Mouse (Mus musculus) E14TG2a.4 (cell line): ENCODE data around the gene Snapc4.

Experiments
- H3K27me3 ChIP-seq: 2 replicates; pipeline ENCODE4 v1.6.1; 2014; ENCODE audit warnings: low read length, control low read depth; ENCODE audit not compliant: insufficient read depth
- H3K36me3 ChIP-seq: 2 replicates; pipeline ENCODE4 v1.6.1; 2014; ENCODE audit warnings: low read length, control low read depth; ENCODE audit not compliant: insufficient read depth
- H3K4me1 ChIP-seq: replicated peaks from 2 replicates; pipeline ENCODE4 v1.6.1; 2014; ENCODE audit warnings: low read depth, low read length, control low read depth
- H3K4me3 ChIP-seq: replicated peaks from 2 replicates; pipeline ENCODE4 v1.5.1; 2014; ENCODE audit warnings: mild to moderate bottlenecking, low read length
- H3K9me3 ChIP-seq: 2 replicates; pipeline ENCODE4 v1.6.1; 2014; ENCODE audit warnings: low read length, control low read depth
- CTCF ChIP-seq: conservative IDR thresholded peaks from 2 replicates; pipeline ENCODE4 v1.5.1; 2014; ENCODE audit warnings: low read length
- NANOG ChIP-seq: IDR thresholded peaks from 2 replicates; pipeline ENCODE4 v1.6.1; 2014; ENCODE audit warnings: borderline replicate concordance, low read length, mixed read lengths
- POU5F1 ChIP-seq: IDR thresholded peaks from 2 replicates; pipeline ENCODE4 v1.6.1; 2014; ENCODE audit warnings: low read length, borderline replicate concordance

Snapc4 gene

GRCm38 (mm10) chr2:26339204-26339551, 41.3 kb downstream of the Snapc4 start:
- peaks cover 33% of the 10 kb centered on the region for H3K4me1 ChIP-seq
- H3K36me3 ChIP-seq, result peaks cover 2% of the 10 kb centered on the region; the same call in 1 of the 2 replicates
- no peak overlapping the region for H3K4me3 ChIP-seq
- peaks cover 2% of the 10 kb centered on the region; the same call in 1 of the 2 replicates for H3K27me3 ChIP-seq
- H3K9me3 ChIP-seq, result no peaks in the 10 kb centered on the region
- TF ChIP-seq CTCF, result no peak
- TF ChIP-seq NANOG, result no peak
- TF ChIP-seq POU5F1, result no peak

DNA sequence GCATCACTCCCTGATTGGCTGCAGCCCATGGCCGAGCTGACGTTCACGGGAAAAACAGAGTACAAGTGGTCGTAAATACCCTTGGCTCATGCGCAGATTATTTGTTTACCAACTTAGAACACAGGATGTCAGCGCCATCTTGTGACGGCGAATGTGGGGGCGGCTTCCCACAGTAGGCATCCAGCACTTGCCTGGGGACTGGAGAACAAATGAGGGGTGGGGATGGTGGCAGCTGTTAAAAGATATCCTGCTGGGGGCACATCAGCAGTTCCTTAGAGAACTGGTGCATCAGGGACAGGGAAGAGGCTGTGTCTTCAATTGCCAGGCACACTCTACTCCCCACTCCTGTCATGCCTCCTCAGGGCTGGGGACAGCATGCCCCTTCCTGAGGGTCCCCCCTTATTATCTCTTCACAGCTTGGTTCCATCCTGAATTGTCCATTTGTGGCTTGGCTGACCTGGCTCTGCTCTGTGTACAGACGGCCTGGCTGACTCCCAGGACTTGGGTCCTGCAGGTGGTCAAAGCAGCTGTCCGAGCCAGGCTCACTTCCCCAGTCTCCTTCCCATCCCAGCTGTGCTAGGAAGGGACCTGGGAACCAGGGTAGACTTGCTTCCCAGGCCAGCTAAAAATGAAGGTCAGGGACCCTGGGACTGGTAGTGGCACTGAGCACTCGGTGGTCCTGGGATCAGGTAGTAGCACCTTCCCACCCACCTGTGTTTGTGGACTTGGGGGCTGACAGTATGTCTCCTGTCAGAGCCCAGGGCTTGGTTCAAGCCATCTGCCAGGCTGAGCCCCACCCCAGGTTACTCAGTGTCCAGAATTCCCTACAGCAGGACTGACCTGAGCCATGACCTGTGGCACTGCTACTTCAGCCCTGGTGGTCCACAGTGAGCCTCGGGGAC, 41.9 kb downstream of the Snapc4 start:
- H3K4me3 ChIP-seq, result no peak overlapping the region
- peaks cover 2% of the 10 kb centered on the region; the same call in 1 of the 2 replicates for H3K36me3 ChIP-seq
- H3K27me3 ChIP-seq, result peaks cover 2% of the 10 kb centered on the region; the same call in 1 of the 2 replicates
- no peaks in the 10 kb centered on the region for H3K9me3 ChIP-seq
- H3K4me1 ChIP-seq, result peaks cover 26% of the 10 kb centered on the region
- TF ChIP-seq CTCF (no peak), NANOG (no peak), POU5F1 (no peak)

DNA sequence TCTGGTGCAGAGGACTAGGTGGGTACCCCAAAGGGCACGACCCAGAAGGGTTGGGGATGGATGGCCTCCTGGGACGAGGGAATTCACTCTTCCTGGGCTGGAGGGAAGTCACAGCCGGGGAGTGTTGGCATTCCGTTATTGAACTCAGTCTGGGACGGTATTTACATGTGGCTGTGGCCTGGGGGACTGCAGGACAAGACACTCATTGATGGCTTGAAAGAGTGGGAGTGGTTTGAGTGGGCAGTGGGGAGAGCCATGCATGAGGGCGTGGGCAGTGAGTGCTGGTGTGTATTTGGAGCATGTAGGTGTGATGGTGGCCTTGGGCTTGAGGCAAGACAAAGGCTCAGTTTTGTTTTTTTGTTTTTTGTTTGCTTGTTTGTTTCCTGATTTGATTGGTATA, 49.8 kb downstream of the Snapc4 start:
- no peak for TF ChIP-seq NANOG
- TF ChIP-seq POU5F1, result no peak
- no peak for TF ChIP-seq CTCF
- H3K9me3 ChIP-seq, result no peaks in the 10 kb centered on the region
- peaks cover 39% of the 10 kb centered on the region for H3K4me1 ChIP-seq
- no peaks in the 10 kb centered on the region for H3K27me3 ChIP-seq
- no peak overlapping the region for H3K4me3 ChIP-seq
- no peaks in the 10 kb centered on the region for H3K36me3 ChIP-seq

DNA sequence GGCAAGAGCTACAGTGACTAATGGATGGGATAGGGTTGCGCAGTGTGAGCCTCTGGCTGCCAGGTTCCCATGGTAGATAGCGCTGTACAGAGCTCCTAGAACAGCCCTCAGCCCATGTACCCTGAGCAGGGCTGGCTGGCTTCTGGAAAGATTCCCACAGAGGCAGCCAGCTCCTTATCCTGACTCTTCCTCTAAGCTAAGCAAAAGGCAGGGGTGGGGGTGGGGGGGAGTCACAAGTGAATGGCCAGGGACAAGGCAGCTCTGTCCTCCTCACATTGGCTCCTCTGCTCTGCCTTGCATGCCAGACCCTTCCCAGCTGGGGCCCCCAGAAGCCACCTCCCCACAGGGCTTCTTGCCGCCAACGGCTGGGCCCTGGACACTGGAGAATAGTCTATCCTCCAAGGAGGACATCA, 50.4 kb downstream of the Snapc4 start:
- Histone ChIP-seq H3K36me3 (no peaks in the 10 kb centered on the region), H3K9me3 (no peaks in the 10 kb centered on the region), H3K4me1 (peaks cover 45% of the 10 kb centered on the region), H3K4me3 (no peak overlapping the region), H3K27me3 (no peaks in the 10 kb centered on the region)
- TF ChIP-seq CTCF, result no peak
- TF ChIP-seq POU5F1, result no peak
- TF ChIP-seq NANOG, result no peak

DNA sequence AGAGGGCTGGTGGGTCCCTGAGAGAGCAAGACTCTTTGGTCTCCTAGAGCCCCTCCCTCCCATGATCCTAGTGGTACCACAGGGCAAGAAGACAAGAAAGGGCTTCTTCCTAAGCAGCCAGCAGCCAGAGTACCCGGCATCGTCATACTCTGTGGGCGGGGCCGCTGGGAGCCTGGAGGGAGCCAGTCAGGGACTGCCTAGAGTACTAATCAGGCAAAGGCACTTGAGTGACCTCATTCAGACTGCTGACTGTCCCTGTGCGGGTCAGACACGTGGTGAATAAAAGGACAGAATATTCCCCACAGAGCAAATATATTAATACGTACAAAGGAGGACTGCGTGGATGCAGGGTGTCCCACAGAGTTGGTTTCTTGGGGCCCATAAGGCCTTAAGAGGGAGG, 51.1 kb downstream of the Snapc4 start:
- Histone ChIP-seq H3K27me3 (no peaks in the 10 kb centered on the region), H3K36me3 (no peaks in the 10 kb centered on the region)

DNA sequence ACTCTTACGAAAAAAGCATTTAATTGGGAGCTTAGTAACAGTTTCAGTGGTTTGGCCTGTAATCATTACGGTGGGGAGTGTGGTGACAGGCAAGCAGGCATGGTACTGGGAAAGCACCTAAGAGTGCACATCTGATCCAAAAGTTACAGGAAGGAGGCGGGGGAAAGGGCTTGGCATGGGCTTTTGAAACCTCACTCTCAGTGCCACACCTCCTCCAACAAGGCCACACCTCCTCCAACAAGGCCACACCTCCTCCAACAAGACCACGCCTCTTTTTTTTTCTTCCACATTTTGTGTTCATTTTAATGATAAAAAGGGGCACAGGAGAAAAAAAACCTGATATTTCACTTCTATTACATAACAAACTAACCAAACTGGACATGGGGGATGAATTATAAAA, 52.6 kb downstream of the Snapc4 start:
- Histone ChIP-seq H3K9me3 (no peaks in the 10 kb centered on the region), H3K27me3 (no peaks in the 10 kb centered on the region), H3K36me3 (no peaks in the 10 kb centered on the region), H3K4me1 (peaks cover 58% of the 10 kb centered on the region), H3K4me3 (no peak overlapping the region)
- TF ChIP-seq CTCF (no peak), POU5F1 (no peak), NANOG (no peak)

More for the DNA sequence above, 51.1 kb downstream of the Snapc4 start:
- H3K4me1 ChIP-seq, result peaks cover 52% of the 10 kb centered on the region
- no peak overlapping the region for H3K4me3 ChIP-seq
- no peaks in the 10 kb centered on the region for H3K9me3 ChIP-seq
- TF ChIP-seq POU5F1, result no peak
- TF ChIP-seq CTCF, result no peak
- TF ChIP-seq NANOG, result no peak

GRCm38 (mm10) chr2:26325386-26326181, 54.9 kb downstream of the Snapc4 start:
- TF ChIP-seq NANOG, result no peak
- no peak for TF ChIP-seq POU5F1
- TF ChIP-seq CTCF, result peak; percentile 93
- Histone ChIP-seq H3K4me3 (peak overlapping the region; percentile 30), H3K4me1 (peaks cover 56% of the 10 kb centered on the region), H3K9me3 (no peaks in the 10 kb centered on the region), H3K36me3 (no peaks in the 10 kb centered on the region), H3K27me3 (no peaks in the 10 kb centered on the region)

DNA sequence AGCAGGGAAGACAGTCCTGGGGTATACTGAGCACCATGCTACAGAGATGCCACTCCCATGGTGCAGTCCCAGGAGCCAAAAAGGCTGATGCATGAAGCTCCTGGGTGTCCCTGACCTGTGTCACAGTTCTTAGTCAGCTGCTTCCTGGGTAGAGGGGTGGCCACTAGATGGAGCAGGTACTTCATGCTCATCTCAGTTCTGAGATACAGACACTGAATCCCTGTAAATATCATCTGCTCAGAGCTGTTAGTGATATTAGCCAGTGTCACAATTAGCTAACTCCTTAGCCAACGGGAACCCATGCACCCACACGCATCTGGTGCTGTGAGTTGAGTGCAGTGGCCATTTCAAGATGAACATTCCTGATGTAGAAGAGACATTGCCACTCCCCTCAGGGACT, 55.5 kb downstream of the Snapc4 start:
- Histone ChIP-seq H3K9me3 (no peaks in the 10 kb centered on the region), H3K27me3 (no peaks in the 10 kb centered on the region), H3K36me3 (no peaks in the 10 kb centered on the region), H3K4me3 (peak overlapping the region; percentile 30), H3K4me1 (peaks cover 51% of the 10 kb centered on the region)
- TF ChIP-seq NANOG (no peak), POU5F1 (no peak), CTCF (peak; percentile 36)
